Mouse (Mus musculus): Measurements from ENCODE around the gene Lgals8. TPM values are rescaled to one million over a fixed set of nuclear protein-coding genes. Genes with fewer than 3 reads are reported as not detected.
"Not testable (repeated sequence)": the region's sequence is repeated elsewhere in the genome, so short reads cannot be mapped to it uniquely, and the experiment has no call there.

Gene Lgals8
- 10.9 and 13.3 TPM in 2 replicates for total RNA-seq (2015; ENCODE audit: low replicate concordance)
- 11.7 and 15.3 TPM in 2 replicates for total RNA-seq (2017; ENCODE audit: low replicate concordance)

DNA sequence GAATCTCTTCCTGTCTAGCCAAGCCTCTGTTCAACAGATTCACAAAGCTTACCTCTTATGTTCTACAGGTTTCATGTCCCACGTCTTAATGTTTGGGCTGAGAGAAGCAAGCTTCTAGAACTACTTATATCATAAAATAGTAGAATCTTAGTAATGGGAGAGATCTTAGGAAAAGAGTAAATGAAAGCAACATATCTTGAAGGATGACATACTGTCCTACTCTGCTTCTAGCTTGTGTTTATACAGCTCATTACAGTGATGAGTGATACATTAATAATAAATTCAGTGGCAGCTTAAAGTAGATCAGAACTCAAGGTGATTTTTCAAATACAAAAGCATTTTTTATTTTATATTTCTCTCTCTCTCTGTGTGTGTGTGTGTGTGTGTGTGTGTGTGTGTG is at the start of gene Lgals8:
Lgals8 (minus strand) TSS at position 101 of the 400 bp plus-strand sequence.
- no peak for ATAC-seq (replicated peaks; ENCODE audit: low FRiP score, poor library complexity, severe bottlenecking)

DNA sequence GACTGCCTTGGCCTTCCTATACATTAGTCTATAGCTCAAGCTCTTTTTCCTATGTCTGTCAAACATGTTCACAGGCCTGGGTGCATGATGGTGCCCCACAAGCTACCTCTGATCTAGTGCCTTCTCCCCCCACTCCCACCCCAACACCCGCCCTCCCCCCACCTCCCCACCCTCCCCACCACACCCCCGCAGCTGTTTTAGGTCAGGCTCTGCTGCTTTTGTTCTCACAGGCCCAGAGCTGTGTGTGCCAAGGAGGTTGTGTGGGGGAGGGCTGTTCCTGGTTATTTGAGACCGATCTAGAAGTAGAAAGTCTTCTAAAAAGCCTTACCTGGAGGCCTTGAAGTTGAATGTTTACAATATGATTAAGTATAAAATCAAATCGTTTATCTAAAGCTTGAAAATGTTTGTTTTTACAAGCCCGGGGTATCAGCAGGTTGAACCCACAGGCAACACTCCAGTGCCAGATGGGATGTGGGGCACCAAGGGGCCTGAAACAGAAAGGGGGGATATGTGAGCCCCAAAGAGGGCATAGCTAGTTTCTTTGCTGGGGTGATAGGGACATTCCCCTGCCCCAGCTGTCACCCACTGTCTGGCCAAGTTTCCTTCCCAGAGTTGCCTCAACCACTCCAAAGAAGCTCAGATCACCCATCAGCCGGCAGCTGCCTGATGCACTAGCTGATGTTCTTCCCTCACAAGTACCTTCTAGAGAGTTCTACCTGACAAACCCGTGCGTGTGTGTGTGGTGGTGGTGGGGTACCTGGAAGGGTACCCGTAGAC is 46.6 kb upstream of the Lgals8 start:
- no peak for ATAC-seq (replicated peaks; ENCODE audit: low FRiP score, poor library complexity, severe bottlenecking)

DNA sequence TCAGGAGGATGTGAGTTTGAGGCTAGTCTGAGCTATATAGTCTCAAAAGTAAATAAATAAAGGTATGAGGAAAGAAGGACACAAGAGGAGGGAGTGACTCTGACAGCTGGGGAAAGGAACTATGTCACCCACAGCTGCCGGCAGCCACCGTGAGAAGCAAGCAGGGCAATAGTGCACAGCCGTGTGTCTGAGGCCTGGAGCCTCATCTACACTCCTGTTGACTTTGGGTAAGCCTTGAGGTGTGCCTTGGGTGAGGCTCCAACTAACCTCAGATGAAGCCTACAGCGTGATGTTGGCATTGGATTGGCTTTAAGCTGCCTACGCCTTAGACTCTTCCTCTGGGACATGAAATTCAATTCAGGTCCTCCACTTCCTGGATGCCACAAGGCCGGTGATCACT is 45.3 kb upstream of the Lgals8 start:
- ATAC-seq (replicated peaks; ENCODE audit: low FRiP score, poor library complexity, severe bottlenecking): no peak

DNA sequence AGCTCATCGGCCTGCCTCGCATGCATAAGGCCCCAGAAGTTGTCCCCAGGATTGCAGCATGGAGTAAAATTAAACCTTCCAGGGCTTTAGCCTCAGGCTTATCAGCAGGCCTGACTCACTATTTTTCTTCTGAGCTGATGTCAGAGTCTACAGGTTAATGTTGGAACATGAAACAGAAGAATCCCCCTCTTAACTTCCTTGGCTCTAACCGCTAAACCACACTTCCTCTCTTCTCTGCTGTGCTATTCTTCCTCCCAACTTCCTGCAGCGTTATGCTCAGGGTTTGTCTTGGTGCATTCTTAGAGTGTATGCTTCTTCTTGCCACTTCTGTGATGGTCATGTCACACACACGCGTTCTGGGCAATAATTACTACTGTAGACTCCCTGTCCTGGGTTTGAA is 42.7 kb upstream of the Lgals8 start:
- no peak for ATAC-seq (replicated peaks; ENCODE audit: low FRiP score, poor library complexity, severe bottlenecking)

- ATAC-seq (replicated peaks; ENCODE audit: low FRiP score, poor library complexity, severe bottlenecking): no peak
Observed at GRCm38 (mm10) chr13:12505359-12505758, 40.6 kb upstream of the Lgals8 start.

DNA sequence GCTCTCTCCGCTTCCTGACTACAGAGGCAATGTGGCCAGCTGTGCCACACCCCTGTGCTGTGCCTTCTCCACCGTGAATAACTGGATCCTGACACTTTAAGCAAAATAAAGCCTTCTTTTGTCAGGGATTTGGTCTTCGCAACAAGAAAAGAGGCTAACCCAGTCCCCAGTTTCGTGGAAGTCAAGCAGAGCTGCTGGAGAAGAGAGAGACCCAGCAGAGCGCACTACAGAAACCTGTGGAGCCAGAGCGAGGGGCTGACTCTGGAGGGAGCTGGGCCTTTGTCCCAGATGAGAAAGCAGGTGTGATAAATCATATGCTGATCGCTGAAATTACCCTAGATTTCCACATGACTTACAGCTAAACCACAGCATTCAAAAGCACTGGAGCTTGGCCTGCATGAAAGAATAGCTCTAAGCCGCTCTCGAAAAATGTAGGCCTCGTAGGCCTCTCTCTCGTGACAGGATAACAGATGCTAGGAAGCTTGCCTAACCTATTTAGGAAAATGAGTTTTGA is 38.6 kb upstream of the Lgals8 start:
- ATAC-seq (replicated peaks; ENCODE audit: low FRiP score, poor library complexity, severe bottlenecking): no peak

GRCm38 (mm10) chr13:12502665-12503237 is 38.0 kb upstream of the Lgals8 start:
- ATAC-seq (replicated peaks; ENCODE audit: low FRiP score, poor library complexity, severe bottlenecking): no peak

DNA sequence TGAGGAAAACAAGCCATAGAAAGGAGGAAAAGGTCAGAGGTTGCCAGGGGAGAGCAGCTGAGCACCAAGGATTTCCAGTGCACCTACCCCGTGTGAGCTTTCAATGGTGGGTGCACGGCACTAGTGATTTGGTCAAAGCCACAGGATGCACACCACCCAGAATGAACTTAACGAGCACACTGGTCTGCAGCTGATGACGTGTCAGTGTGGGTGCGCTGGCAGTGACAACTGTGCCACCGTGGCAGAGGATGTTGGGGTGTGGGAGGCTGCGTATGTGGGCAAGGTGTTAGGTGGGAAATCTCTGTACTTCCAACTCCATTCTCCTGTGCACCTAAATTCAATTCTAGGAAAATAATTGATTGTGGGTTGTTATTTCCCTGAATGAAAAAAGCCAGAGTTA is 34.4 kb upstream of the Lgals8 start:
- no peak for ATAC-seq (replicated peaks; ENCODE audit: low FRiP score, poor library complexity, severe bottlenecking)

GRCm38 (mm10) chr13:12497809-12498208 is 33.1 kb upstream of the Lgals8 start:
- no peak for ATAC-seq (replicated peaks; ENCODE audit: low FRiP score, poor library complexity, severe bottlenecking)

DNA sequence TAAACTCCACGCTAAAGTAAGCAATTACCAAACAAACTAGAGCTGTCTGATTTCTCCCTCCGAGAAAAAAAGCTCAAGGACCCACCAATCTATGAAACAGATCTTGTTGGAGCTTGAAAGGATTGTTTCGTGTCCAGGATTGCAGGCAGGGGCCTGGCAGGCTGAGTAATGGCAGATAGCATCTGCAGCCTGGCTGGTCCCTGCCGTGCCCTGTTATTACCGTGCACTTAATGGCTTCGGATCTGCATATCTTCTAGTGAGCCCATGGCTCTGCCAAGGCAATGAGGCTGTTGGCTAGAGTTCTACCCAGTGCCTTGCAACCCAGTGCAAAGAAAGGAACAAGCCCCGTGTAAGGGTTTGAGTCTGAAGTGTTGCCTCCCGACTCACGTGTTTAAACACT is 30.0 kb upstream of the Lgals8 start:
- no peak for ATAC-seq (replicated peaks; ENCODE audit: low FRiP score, poor library complexity, severe bottlenecking)

- ATAC-seq (replicated peaks; ENCODE audit: low FRiP score, poor library complexity, severe bottlenecking): no peak
Observed at GRCm38 (mm10) chr13:12492515-12492914, 27.8 kb upstream of the Lgals8 start.

DNA sequence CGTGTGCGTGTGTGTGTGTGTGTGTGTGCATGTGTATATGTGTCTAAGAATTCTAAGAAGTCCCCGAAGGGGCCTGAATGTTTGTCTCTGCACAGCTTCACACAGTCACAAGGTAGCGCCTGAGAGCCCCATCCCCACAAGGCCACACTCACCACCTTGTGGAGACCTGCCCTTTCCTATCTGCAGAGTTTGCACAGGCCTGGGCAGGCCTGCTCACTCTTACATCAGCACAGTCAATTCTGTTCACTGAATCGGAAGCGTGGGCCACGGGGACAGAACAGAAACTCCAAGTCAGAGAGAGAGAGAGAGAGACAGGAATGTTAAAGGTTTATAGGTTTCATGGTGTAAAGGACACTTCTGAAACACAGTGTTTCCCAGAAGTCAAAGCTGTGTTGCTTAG is 20.9 kb upstream of the Lgals8 start:
- no peak for ATAC-seq (replicated peaks; ENCODE audit: low FRiP score, poor library complexity, severe bottlenecking)

- ATAC-seq (replicated peaks; ENCODE audit: low FRiP score, poor library complexity, severe bottlenecking): no peak
Observed at GRCm38 (mm10) chr13:12485197-12485596, 20.5 kb upstream of the Lgals8 start.

GRCm38 (mm10) chr13:12479802-12480201 is 15.1 kb upstream of the Lgals8 start:
- no peak for ATAC-seq (replicated peaks; ENCODE audit: low FRiP score, poor library complexity, severe bottlenecking)

DNA sequence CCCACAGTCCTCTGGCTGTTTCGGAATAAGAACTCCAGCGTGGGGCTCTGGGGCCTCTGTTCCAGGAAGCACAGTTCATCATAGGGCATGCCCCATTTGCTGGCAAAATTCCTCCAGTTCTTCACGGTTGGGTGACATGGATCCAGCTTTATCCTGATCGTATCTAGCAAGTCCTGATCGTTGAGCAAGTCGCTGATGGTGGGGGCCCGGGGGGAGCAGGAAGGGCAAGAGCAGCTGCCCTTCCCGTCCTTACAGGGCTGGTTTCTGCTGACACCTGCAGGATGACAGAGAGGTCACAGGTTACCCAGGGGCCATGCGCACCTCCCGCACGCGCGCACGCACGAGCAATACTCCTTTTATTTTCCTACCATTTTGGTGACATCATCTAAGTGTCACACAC is 13.6 kb upstream of the Lgals8 start:
- no peak for ATAC-seq (replicated peaks; ENCODE audit: low FRiP score, poor library complexity, severe bottlenecking)

DNA sequence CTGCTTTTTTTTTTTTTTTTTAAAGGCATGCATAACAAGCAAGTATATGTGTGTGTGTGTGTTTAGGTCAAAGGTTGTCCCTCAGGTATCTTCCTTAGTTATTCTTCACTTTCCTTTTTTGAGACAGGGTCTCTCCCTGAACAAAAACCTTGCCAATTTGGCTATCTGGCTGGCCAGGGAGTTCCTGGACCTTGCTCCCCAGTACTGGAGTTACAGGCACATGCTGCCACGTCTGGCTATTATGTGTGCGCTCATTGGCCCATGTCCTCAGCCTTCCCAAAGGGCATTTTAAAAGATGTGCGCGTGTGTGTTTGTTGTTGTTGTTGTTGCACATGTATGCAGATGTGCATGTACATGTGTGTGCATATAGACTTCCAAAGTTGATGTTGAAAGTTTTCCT is 12.1 kb upstream of the Lgals8 start:
- ATAC-seq (replicated peaks; ENCODE audit: low FRiP score, poor library complexity, severe bottlenecking): no peak

- ATAC-seq (replicated peaks; ENCODE audit: low FRiP score, poor library complexity, severe bottlenecking): no peak
Observed at GRCm38 (mm10) chr13:12475239-12475638, 10.5 kb upstream of the Lgals8 start.

- peak; percentile 72; the same call in 1 of the 2 replicates for ATAC-seq (replicated peaks; ENCODE audit: low FRiP score, poor library complexity, severe bottlenecking)
Observed at GRCm38 (mm10) chr13:12473724-12474378, 9.1 kb upstream of the Lgals8 start.

DNA sequence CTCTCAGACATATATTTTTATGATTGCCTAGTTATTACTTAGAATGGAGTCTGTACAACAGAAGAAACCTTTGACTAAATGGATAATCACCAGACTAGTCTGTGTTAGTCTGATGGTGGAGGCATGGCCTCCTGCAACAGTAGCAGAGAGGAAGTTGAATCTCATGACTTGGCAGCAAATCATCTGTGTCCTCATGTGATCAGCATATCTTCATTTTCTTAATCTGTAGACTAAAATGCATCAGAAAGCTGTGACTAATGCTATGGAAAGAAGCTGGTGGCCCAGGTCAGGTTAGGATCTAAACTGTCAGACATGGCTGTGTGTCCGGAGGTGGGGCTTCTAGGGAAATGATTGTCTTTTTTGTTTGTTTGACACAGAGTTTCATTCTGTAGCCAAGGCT is 3.7 kb upstream of the Lgals8 start:
- ATAC-seq (replicated peaks; ENCODE audit: low FRiP score, poor library complexity, severe bottlenecking): no peak

GRCm38 (mm10) chr13:12464159-12464558 is 585 bp downstream of the Lgals8 start:
- not testable (repeated sequence) for ATAC-seq (replicated peaks; ENCODE audit: low FRiP score, poor library complexity, severe bottlenecking)

GRCm38 (mm10) chr13:12462623-12463022 is 2.1 kb downstream of the Lgals8 start:
- no peak for ATAC-seq (replicated peaks; ENCODE audit: low FRiP score, poor library complexity, severe bottlenecking)

All from erythroblast, adult 5-6 weeks (primary cell).